Mouse (Mus musculus): ENCODE data around the gene Mup6. TPM values are rescaled to one million over a fixed set of nuclear protein-coding genes. Genes with fewer than 3 reads are reported as not detected.
"Not testable (repeated sequence)": the region's sequence is repeated elsewhere in the genome, so short reads cannot be mapped to it uniquely, and the experiment has no call there.

Mup6 gene
- polyA plus RNA-seq, 1 experiment from 2014 or later: not detected

GRCm38 (mm10) chr4:60029334-60030111, 65.4 kb downstream of the Mup6 start:
- H3K4me2 ChIP-seq; H3K9ac ChIP-seq; ATAC-seq; H3K36me3 ChIP-seq; H3K4me3 ChIP-seq; H3K4me1 ChIP-seq; H3K9me3 ChIP-seq (replicated peaks); H3K27ac ChIP-seq; H3K27me3 ChIP-seq (replicated peaks): not testable (repeated sequence)
- 68% methylated on average over 13 of the region's 13 CpGs for WGBS (ENCODE audit: insufficient replicate concordance)

Other genes starting within 250 kb of the Mup6 start
- 34.7 and 35.8 TPM in 2 replicates for gene Inip, start 162.7 kb upstream of the Mup6 start, polyA plus RNA-seq (2016; fragmentation: Nextera tagmentation; extraction: Ambion mirVana)
- gene Snx30, start 158.5 kb upstream of the Mup6 start, polyA plus RNA-seq (2016; fragmentation: Nextera tagmentation; extraction: Ambion mirVana): 5.6 and 7.5 TPM in 2 replicates
- gene Slc46a2, start 49.2 kb upstream of the Mup6 start, polyA plus RNA-seq (2016; fragmentation: Nextera tagmentation; extraction: Ambion mirVana): not detected in 2 replicates
- not detected in 2 replicates for gene Mup4, start 3.6 kb upstream of the Mup6 start, polyA plus RNA-seq (2016; fragmentation: Nextera tagmentation; extraction: Ambion mirVana)
- not detected in 2 replicates for gene Mup7, start 106.2 kb downstream of the Mup6 start, polyA plus RNA-seq (2016; fragmentation: Nextera tagmentation; extraction: Ambion mirVana)
- gene Mup2, start 190.0 kb downstream of the Mup6 start, polyA plus RNA-seq (2016; fragmentation: Nextera tagmentation; extraction: Ambion mirVana): not detected in 2 replicates